Mouse (Mus musculus) heart, postnatal 36 days (tissue): ENCODE measurements at regions not wholly inside any gene's neighbourhood (a gene's known extent, or its start where the extent isn't known, plus 50 kb on each side); places are given as distances from the start of the nearest gene placed in this dataset.

Experiments
- DNase-seq, 2 experiments: peaks; one replicate each; pipeline ENCODE4 v3.0.0; 2021 to 2022
- intact Hi-C: fragments of 180-260 bp; cut with DNase I; formaldehyde crosslinking; loops from one replicate; pipeline ENCODE4 v1.15.1; 2025

DNA sequence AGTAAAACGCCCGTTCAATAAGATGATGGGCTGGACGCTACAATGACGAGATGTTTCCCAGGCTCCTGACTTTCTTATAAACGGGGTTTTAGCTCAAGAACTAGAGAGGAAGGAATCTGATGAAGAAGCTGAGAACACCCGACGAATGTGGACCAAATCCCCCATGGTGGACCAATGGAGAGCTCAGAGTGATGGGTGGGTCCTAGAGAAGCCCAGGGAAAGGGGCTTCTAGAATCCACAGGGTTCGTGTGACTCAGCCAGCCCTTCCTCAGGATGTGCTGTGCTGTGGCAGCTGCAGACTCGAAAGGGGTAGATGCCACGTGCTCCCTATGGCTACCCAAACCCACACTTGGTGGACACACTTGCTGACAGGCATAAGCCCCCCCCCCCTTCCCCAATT, 318.2 kb downstream of the Med13l start:
- no peak for DNase-seq
- intact Hi-C loops, result no loop called here

GRCm38 (mm10) chr5:118879808-118880478, 319.5 kb downstream of the Med13l start:
- DNase-seq, result peak; percentile 79 to 81
- intact Hi-C loops, result loop anchor here (2.0 to 10.0 kb wide), 3 partner anchors 69 to 175 kb away; no protein-coding TSS in a partner anchor

DNA sequence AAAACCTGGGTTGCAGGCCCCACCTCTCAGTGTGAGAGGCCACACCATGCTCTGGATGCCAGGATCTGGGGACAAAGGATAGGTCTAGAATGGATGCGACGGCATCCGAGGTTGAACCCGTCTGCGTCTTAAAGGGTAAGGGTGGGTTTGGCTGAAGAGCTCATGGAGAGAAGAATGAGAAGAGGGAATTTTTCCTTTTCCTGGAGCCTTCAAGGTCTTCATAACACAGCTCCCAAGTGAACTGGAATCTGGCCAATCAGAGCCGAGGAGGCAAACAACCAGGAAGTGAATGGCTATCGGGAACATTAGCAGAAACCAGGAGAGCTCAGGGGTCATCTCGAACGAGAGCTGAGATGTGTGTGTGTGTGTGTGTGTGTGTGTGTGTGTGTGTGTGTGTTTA, 320.1 kb downstream of the Med13l start:
- DNase-seq, result peak; percentile 5 to 17

DNA sequence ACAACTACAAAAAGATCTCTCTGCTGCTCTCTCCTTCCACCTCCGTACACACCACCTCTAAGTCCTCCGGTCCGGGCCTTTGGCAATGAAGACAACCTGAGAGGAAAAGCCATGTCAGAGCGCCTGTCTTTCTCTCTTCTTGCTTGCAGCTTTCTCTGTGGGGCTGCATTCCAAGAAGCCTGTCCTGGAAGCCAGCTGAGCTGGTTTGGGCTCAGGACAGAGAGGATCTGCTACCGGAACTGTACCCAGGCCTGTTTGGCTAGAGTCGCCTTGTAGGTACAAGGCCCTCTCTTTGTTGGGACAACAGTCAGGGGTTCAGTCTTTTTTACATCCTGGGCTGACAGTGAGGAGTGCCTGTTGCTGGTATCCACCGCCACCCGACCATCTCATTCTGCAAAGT, 321.4 kb downstream of the Med13l start:
- intact Hi-C loops, result loop anchor here (2.0 to 10.0 kb wide), 3 partner anchors 67 to 173 kb away; no protein-coding TSS in a partner anchor
- DNase-seq, result no peak

More for the DNA sequence above, 320.1 kb downstream of the Med13l start:
- intact Hi-C loops, result loop anchor here (2.0 to 10.0 kb wide), 3 partner anchors 68 to 174 kb away; no protein-coding TSS in a partner anchor

- DNase-seq, result no peak
- intact Hi-C loops, result loop anchor here (10.0 kb wide), 1 partner anchor 87 kb away; no protein-coding TSS in a partner anchor
These were observed 327.7 kb downstream of the Med13l start for GRCm38 (mm10) chr5:118888131-118888530.

GRCm38 (mm10) chr5:118891131-118891530, 330.7 kb downstream of the Med13l start:
- no peak for DNase-seq
- intact Hi-C loops, result no loop called here

DNA sequence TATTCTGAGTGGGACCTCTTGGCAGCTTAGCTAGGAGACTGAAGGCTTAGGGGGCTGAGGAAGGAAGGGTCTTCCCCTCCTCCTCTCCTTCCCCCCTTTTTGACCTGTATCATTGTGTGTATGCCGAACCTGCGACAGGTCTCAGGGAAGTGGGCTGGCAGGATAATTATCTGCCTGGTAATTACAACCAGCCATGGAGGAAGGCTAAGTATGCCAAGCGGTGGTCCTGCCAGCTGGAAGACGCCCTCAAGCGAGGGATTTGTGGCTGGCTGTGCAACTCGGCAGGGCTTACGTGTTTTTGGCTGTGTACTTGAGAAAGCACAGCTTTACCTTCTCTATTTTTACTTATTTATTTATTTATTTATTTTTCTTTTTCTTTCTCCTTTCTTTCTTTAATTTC, 347.7 kb downstream of the Med13l start:
- intact Hi-C loops, result no loop called here
- DNase-seq, result no peak

DNA sequence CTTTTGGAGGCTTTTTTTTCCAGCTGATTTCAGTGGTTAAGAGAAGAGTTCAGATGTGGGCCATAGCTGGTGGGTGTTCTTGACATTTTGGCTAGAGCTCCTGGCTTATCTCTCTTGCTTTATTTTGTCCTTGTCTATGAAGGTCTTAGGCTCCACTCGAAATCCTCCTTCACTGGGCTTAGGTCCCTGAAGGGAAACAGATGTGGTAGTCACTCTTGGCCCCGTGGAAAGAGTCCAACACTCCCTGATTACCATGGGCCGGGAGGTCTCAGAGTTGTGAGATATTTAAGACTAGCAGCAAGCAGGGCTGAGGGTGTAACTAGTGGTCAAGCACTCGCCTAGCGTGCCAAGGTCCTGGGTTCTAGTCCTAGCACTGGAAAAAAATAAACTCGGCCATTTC, 349.3 kb downstream of the Med13l start:
- no peak for DNase-seq
- intact Hi-C loops, result no loop called here

GRCm38 (mm10) chr5:118914191-118914750, 353.8 kb downstream of the Med13l start:
- intact Hi-C loops, result no loop called here
- DNase-seq, result no peak

DNA sequence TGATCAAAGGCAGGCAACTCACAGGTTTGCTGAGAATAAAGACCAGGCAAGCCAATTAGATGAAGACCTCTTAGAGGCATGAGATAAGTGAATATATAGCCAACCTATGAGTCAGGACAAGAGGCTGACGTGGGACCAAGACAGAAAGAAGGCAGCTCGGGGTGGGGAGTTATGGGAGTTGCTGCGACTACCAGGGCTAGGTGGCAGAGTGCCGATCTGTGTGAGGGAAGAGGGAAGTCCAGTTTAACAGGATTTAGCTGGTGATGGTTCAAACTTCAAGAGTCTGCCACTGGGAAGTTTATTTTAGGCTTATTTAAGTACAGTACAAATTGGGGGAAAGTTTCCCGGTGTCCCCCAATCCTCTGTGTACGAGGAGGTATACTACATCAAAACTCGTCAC, 362.9 kb downstream of the Med13l start:
- DNase-seq, result no peak
- intact Hi-C loops, result no loop called here

- DNase-seq, result no peak
- intact Hi-C loops, result no loop called here
These were observed 368.6 kb downstream of the Med13l start for GRCm38 (mm10) chr5:118929037-118929436.

- intact Hi-C loops, result no loop called here
These were observed 369.6 kb downstream of the Med13l start for GRCm38 (mm10) chr5:118929990-118930501.

DNA sequence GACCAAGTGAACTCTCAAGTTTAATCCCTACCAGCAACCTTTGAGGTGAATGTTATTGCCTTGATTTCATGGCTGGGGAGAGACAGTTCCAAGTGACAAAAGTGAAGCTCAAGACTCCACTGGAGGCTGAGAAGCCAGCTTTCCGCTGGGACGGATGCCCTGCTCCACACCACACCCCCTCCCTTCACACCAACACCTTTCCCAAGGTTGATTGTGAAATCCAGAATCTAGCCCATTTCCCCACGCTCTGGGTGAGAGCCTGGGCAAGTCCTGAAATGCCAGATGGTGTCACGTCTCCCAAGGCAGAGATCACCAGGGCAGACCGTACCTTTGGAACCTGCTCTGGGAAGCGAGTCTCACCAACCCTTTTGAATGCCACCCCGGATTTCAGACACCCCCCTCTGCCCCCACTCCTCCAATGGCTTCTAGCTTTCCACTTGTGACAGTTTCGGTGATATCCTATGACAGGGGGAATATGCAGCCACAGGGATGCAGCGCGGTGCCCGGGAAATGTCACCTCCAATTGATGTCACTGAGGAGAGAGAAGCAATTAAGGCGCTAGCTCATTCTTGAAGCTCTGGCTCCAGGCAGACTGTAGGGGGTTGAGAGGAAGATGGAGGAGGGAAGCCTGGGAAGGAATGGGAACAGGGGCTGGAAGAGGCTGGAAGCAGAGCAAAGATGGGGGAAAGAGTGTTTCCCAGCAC, 379.0 kb downstream of the Med13l start:
- intact Hi-C loops, result no loop called here
- no peak for DNase-seq

More at GRCm38 (mm10) chr5:118929990-118930501, 369.6 kb downstream of the Med13l start:
- DNase-seq, result no peak

DNA sequence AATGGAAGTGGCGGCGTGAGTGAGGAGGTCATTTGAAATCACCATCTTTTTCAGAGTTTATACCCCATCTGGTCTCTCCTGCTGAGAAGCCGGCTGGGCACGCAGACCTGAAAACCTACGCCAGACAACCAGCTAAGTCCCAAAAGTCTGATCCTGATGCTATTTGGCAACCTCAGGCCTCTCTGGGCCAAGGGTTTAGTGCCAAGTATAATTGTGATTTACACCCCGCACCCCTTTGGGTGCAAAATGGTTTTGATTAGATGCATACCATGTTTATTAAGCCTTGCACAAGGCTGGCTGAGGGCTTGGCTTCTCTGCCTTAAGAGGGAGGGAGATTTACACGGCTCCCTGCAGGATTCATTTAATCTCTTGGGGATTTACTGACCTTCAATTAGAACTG, 383.8 kb downstream of the Med13l start:
- intact Hi-C loops, result no loop called here
- no peak for DNase-seq

GRCm38 (mm10) chr5:118946090-118946489, 385.6 kb downstream of the Med13l start:
- intact Hi-C loops, result no loop called here
- DNase-seq, result no peak

GRCm38 (mm10) chr5:118946994-118947393, 386.5 kb downstream of the Med13l start:
- DNase-seq, result no peak
- intact Hi-C loops, result no loop called here

DNA sequence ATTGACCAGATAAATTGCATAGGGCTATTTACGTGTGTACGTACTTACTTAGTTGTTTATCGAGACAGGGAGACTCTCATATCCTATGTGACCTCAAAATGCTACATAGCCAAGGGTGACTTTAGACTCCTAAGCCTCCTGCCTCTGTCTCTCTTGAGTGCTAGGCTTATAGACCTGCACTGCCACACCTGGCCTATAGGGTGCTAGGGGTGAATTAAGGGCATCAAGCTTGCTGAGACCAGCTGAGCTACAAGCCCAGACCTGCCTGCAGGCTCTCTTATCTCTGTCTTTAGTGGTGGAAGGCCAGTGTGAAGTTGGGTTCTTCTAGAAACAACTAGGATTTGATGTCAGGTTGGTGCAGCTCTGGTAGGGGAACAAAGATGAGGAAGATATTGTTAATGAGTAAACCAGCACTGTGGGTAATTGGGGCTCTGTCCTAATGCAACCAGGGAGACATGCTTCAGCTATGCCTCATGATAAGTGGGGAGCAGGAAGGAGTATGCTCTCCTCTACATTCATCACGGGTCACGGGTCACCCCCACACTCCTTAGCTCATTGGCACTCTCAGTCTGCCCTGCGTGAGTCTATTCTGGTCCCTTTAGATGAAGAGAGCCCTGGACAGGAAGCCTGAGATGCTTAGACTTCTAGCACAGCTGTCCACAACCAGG, 387.8 kb downstream of the Med13l start:
- DNase-seq, result no peak
- intact Hi-C loops, result loop anchor here (2.0 kb wide), 1 partner anchor 67 kb away; no protein-coding TSS in a partner anchor

DNA sequence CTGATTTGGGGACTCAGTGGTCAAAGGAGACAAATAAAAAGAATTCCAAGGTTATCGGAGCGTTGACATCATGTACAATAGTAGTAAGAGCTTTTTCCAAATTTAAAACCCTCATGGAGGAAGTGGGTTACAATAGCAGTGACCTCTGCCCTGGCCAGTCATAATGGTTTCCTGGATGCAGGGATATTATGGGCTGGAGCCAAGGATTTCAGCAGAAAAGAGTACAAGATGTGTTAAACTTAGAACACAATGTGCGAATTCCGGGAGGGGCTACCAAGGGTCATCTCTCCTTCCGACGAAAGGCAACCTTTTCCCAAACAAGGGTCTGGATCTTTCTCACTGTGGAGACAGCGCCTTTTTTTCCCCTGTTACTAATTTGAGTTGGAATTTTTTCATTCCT, 390.6 kb downstream of the Med13l start:
- intact Hi-C loops, result loop anchor here (1.0 to 5.0 kb wide), 3 partner anchors 30 to 721 kb away; partner anchors contain the start of gene Tbx3
- DNase-seq, result peak; percentile 56

DNA sequence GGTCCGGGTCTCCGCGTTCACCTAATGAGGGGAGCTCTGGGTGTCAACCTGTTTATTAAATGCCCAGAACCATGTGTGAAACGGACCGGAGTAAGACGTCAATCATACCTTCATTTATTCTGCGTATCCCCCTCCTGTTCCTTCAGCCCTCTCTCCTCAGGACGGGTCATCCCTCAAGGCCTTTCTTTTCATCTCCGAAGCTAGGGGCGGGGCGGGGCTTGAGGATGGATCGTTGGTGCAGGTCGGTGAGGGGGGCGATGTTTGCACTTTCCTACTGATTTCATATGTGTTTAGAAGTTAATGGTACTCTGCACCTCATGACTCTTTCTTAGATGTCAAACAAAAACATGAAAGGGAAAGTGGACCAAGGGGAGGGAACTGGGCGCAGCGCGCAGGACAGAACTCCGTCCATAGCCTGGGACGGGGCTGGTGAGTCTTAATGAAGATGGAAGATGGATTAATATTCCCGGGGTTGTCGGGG, 400.1 kb downstream of the Med13l start:
- no peak for DNase-seq

GRCm38 (mm10) chr5:118961091-118961490, 400.6 kb downstream of the Med13l start:
- no peak for DNase-seq
- intact Hi-C loops, result no loop called here

More for the DNA sequence above, 400.1 kb downstream of the Med13l start:
- intact Hi-C loops, result no loop called here

- DNase-seq, result no peak
These were observed 401.7 kb downstream of the Med13l start for GRCm38 (mm10) chr5:118962152-118962551.

More at GRCm38 (mm10) chr5:118962152-118962551, 401.7 kb downstream of the Med13l start:
- intact Hi-C loops, result no loop called here
